Comparison of ENCODE assay signal across 12 mouse cellular contexts in the genomic region with DNA sequence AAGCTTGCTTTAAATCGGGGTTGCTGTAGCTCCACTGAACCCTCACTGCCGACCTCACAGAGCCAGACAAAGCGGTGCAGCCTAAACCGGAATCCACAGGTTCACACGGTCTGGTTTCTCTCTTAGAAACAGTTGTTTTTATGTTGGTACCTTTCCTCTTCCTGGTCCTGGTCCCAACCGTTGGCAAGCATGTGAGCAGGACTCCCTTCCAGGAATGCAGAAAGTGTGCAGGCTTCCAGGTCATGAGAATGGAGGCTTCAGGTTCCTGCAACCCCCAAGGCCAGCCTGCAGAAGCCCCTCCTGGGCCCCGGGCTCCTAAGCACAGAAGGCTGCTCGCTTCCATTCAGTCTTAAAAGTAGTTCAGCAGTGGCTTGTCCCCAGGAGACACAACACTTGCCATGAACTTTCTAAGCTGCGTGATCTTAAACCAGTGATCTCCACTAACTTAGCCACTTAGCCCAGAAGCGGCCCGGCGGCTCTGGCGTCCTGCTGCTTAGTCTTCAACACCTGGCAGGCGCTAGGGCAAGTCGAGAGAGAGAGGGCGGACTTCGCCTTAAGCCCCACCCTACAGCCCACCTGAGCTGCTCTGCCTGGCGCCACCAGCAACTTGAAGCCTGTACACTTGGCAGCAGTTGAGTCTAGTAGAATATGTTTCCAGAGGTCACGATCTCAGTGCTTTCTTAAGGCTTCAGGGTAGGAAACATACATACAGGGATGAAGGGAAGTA. TPM values are rescaled to one million over a fixed set of nuclear protein-coding genes. Genes with fewer than 3 reads are reported as not detected.
A peak's percentile ranks its signal among the peaks of the same experiment; 100 is the strongest.
DNase-seq lines count a peak whose midpoint lies in the region; ATAC-seq and TF ChIP-seq lines count a peak whose summit lies in the region.
"Had no signal": no experiment of that assay in that cellular context is flagged by ENCODE, and none has a peak within 500 bp of the region (broad histone marks: within the 10 kb centered on the region; RNA-seq: fewer than 3 reads in every experiment).

No protein-coding gene starts in this region.

- no peak overlapping the region for H3K4me3 ChIP-seq in heart, embryonic 16.5 days (ENCODE audit: low read length)
- H3K4me3 ChIP-seq in heart, postnatal 0 days (ENCODE audit: low read depth, low read length), result no peak overlapping the region
- no peak overlapping the region for H3K4me3 ChIP-seq in limb, embryonic 13.5 days
- H3K4me3 ChIP-seq: forebrain, embryonic 15.5 days; midbrain, embryonic 12.5 days had no signal

- ATAC-seq in heart, embryonic 16.5 days (replicated peaks; ENCODE audit: extremely low read depth, insufficient read depth, low FRiP score), result 0 out of 2 replicates have a peak, but pooled peaks have one; percentile 14
- no peak for ATAC-seq in heart, postnatal 0 days (ENCODE audit: insufficient read depth, low read depth)
- no peak for ATAC-seq in limb, embryonic 13.5 days (ENCODE audit: low FRiP score, low read depth)
- ATAC-seq in monocyte, adult 5-6 weeks (replicated peaks; ENCODE audit: insufficient number of reproducible peaks, low FRiP score, low TSS enrichment, poor library complexity, severe bottlenecking), result no peak
- ATAC-seq: forebrain, embryonic 15.5 days had no signal

- no peaks in the 10 kb centered on the region for H3K36me3 ChIP-seq in heart, embryonic 16.5 days (ENCODE audit: control insufficient read depth, insufficient read depth)
- 0 out of 2 replicates have a peak, but pooled peaks cover 2% of the 10 kb centered on the region for H3K36me3 ChIP-seq in heart, postnatal 0 days (replicated peaks; ENCODE audit: control insufficient read depth, insufficient read depth, low read length)
- H3K36me3 ChIP-seq in limb, embryonic 13.5 days, result no peaks in the 10 kb centered on the region; the same call in 1 of the 2 replicates

- 53% methylated on average over 19 of the region's 19 CpGs for WGBS in heart, embryonic 16.5 days
- 48% methylated on average over 19 of the region's 19 CpGs for WGBS in heart, postnatal 0 days
- WGBS in limb, embryonic 13.5 days, result 57% methylated on average over 19 of the region's 19 CpGs

- no peak overlapping the region for H3K9ac ChIP-seq in heart, embryonic 16.5 days (ENCODE audit: low read length)
- H3K9ac ChIP-seq in heart, postnatal 0 days (replicated peaks; ENCODE audit: low read depth, low read length), result no peak overlapping the region
- no peak overlapping the region for H3K9ac ChIP-seq in limb, embryonic 13.5 days
- H3K9ac ChIP-seq: forebrain, embryonic 15.5 days; midbrain, embryonic 12.5 days had no signal

- H3K4me2 ChIP-seq in heart, embryonic 16.5 days (ENCODE audit: low read depth, low read length), result no peak overlapping the region
- no peak overlapping the region; the same call in 1 of the 2 replicates for H3K4me2 ChIP-seq in heart, postnatal 0 days (ENCODE audit: low read depth, low read length)
- H3K4me2 ChIP-seq in limb, embryonic 13.5 days (replicated peaks), result no peak overlapping the region
- H3K4me2 ChIP-seq: forebrain, embryonic 15.5 days; midbrain, embryonic 12.5 days had no signal

- peak overlapping the region; percentile 39 for H3K27ac ChIP-seq in heart, embryonic 16.5 days (ENCODE audit: low read length)
- H3K27ac ChIP-seq in heart, postnatal 0 days (ENCODE audit: low read depth), result peak overlapping the region; percentile 25; the same call in 1 of the 2 replicates
- H3K27ac ChIP-seq in limb, embryonic 13.5 days, result peak overlapping the region; percentile 48; the same call in 1 of the 2 replicates
- H3K27ac ChIP-seq: midbrain, embryonic 12.5 days had no signal

- TF ChIP-seq EP300 in heart, postnatal 0 days (IDR thresholded peaks at IDR 0.05; ENCODE audit: low read depth), result no peak

- H3K9me3 ChIP-seq in heart, embryonic 16.5 days (replicated peaks; ENCODE audit: control insufficient read depth, low read length), result no peaks in the 10 kb centered on the region
- H3K9me3 ChIP-seq in heart, postnatal 0 days (replicated peaks; ENCODE audit: control insufficient read depth, low read length), result no peaks in the 10 kb centered on the region
- H3K9me3 ChIP-seq in limb, embryonic 13.5 days, result no peaks in the 10 kb centered on the region
- H3K9me3 ChIP-seq: forebrain, embryonic 15.5 days; G1E; midbrain, embryonic 12.5 days had no signal

- intact Hi-C loops in heart, postnatal 36 days (cut with DNase I), result no loop called here

- H3K27me3 ChIP-seq in heart, embryonic 16.5 days (ENCODE audit: control insufficient read depth, insufficient read depth, low read length), result no peaks in the 10 kb centered on the region
- H3K27me3 ChIP-seq in heart, postnatal 0 days (ENCODE audit: control insufficient read depth, insufficient read depth, low read length), result no peaks in the 10 kb centered on the region
- no peaks in the 10 kb centered on the region for H3K27me3 ChIP-seq in limb, embryonic 13.5 days
- H3K27me3 ChIP-seq: forebrain, embryonic 15.5 days; midbrain, embryonic 12.5 days had no signal

- peaks cover 31% of the 10 kb centered on the region for H3K4me1 ChIP-seq in heart, embryonic 16.5 days (ENCODE audit: control insufficient read depth, insufficient read depth, low read length)
- H3K4me1 ChIP-seq in heart, postnatal 0 days (ENCODE audit: control insufficient read depth, insufficient read depth), result peaks cover 34% of the 10 kb centered on the region
- peaks cover 27% of the 10 kb centered on the region for H3K4me1 ChIP-seq in limb, embryonic 13.5 days

- DNase-seq in heart, postnatal 36 days, result no peak
- peak; percentile 62 for DNase-seq in ES-CJ7 (ENCODE audit: low read depth, low spot score)
- no peak for DNase-seq in heart, postnatal 0 days (ENCODE audit: low spot score)
- no peak for DNase-seq in frontal cortex, adult 2 months (ENCODE audit: extremely low spot score in 1 of 2, low spot score in 1 of 2)
- DNase-seq in adrenal gland, adult 2 months, result no peak
- DNase-seq: cerebellum, postnatal 25 days had no signal

- no peak for TF ChIP-seq CTCF in heart, postnatal 0 days (IDR thresholded peaks at IDR 0.05; ENCODE audit: low read depth)

RNA-seq across cellular contexts. Expression of a gene that starts 17.1 kb away (rescaled TPM):
- polyA plus RNA-seq in heart, embryonic 16.5 days (2015; fragmentation: Nextera tagmentation; extraction: Ambion mirVana), result 2.2 and 2.5 TPM in 2 replicates
- 1 to 10 TPM; 3.5 to 3.8 TPM for total RNA-seq in heart, postnatal 36 days (2021)
- total RNA-seq in heart, postnatal 0 days (2014; rRNA removed; ENCODE audit: low replicate concordance), result 4.1 TPM in 1 of 2 replicates, not detected in the other
- 4.6 and 5.9 TPM in 2 replicates for polyA plus RNA-seq in heart, postnatal 0 days (2015; fragmentation: Nextera tagmentation; extraction: Ambion mirVana)
- polyA plus RNA-seq in limb, embryonic 13.5 days (2015; fragmentation: Nextera tagmentation; extraction: Ambion mirVana), result 5.0 TPM in 2 replicates
- 2.7 and 3.1 TPM in 2 replicates for polyA plus RNA-seq in frontal cortex, adult 2 months (2012; rRNA removed)
- 1 to 10 TPM; 3.0 to 3.1 TPM for total RNA-seq in adrenal gland, adult 2 months (2021)
- 5.7 and 10.2 TPM in 2 replicates for polyA plus RNA-seq in adrenal gland, adult 2 months (2012; rRNA removed)
- total RNA-seq in monocyte, adult 5-6 weeks (2017), result not detected in 3 replicates

RNA-seq across cellular contexts. Expression of a gene that starts 17.3 kb away (rescaled TPM):
- 30.0 and 30.1 TPM in 2 replicates for polyA plus RNA-seq in heart, embryonic 16.5 days (2015; fragmentation: Nextera tagmentation; extraction: Ambion mirVana)
- 10 to 100 TPM; 16.1 to 17.7 TPM for total RNA-seq in heart, postnatal 36 days (2021)
- 40.4 and 61.8 TPM in 2 replicates for total RNA-seq in heart, postnatal 0 days (2014; rRNA removed; ENCODE audit: low replicate concordance)
- 29.7 and 31.0 TPM in 2 replicates for polyA plus RNA-seq in heart, postnatal 0 days (2015; fragmentation: Nextera tagmentation; extraction: Ambion mirVana)
- 55.7 and 58.5 TPM in 2 replicates for polyA plus RNA-seq in limb, embryonic 13.5 days (2015; fragmentation: Nextera tagmentation; extraction: Ambion mirVana)
- polyA plus RNA-seq in frontal cortex, adult 2 months (2012; rRNA removed), result 34.8 and 35.3 TPM in 2 replicates
- total RNA-seq in adrenal gland, adult 2 months (2021), result 10 to 100 TPM; 16.3 to 17.7 TPM
- 10.9 and 12.5 TPM in 2 replicates for polyA plus RNA-seq in adrenal gland, adult 2 months (2012; rRNA removed)
- 29.7 to 37.9 TPM (median 35.9 TPM) in 3 replicates for total RNA-seq in monocyte, adult 5-6 weeks (2017)
